Mouse (Mus musculus) spleen, adult 18-20 months (tissue): ENCODE results near the gene Vcl.

Source experiments
- DNase-seq, 2 experiments: peaks; one replicate each; pipeline ENCODE4 v3.0.0; 2022; ENCODE audit warnings: mixed read lengths in 2 of 2

The Vcl gene

DNA sequence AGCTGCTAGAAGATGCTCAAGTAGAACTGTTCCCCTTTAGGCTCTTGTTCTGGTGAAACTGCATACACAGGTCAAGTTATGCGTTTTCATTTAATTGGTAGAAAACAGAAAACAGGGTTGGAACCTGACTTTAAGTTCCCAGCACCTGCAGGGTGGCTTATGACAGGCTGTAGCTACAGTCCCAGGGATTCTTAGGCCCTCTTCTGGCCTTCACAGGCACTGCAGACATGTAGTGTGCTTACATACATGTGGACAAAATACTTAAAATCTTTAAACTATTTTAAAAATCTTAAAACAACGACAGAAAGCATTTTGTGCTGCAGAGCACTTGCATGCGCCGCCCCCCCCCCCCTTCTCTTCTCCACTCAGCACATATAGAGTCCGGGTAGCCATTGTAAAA is 140.4 kb downstream of the Vcl start:
- DNase-seq: no peak

DNA sequence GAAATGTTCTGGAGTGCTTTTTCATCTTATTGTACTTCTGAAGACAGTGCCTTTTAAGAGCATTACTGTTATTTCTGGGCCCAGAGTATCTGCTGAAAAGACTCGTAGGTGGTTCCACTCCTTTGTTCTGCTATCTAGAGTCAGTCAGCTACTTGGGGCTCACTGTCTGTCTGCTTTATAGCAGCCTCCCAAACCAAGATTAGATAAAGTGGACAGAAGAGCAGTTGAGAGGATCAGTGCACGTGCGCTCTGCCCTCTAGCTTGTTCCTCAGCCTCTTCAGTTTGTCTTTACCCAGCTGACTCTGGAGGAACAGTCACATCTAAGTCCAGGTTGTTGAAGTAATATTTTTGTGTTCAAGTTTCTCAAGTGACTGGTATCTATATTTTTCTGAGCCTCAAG is 144.8 kb downstream of the Vcl start:
- DNase-seq: no peak

DNA sequence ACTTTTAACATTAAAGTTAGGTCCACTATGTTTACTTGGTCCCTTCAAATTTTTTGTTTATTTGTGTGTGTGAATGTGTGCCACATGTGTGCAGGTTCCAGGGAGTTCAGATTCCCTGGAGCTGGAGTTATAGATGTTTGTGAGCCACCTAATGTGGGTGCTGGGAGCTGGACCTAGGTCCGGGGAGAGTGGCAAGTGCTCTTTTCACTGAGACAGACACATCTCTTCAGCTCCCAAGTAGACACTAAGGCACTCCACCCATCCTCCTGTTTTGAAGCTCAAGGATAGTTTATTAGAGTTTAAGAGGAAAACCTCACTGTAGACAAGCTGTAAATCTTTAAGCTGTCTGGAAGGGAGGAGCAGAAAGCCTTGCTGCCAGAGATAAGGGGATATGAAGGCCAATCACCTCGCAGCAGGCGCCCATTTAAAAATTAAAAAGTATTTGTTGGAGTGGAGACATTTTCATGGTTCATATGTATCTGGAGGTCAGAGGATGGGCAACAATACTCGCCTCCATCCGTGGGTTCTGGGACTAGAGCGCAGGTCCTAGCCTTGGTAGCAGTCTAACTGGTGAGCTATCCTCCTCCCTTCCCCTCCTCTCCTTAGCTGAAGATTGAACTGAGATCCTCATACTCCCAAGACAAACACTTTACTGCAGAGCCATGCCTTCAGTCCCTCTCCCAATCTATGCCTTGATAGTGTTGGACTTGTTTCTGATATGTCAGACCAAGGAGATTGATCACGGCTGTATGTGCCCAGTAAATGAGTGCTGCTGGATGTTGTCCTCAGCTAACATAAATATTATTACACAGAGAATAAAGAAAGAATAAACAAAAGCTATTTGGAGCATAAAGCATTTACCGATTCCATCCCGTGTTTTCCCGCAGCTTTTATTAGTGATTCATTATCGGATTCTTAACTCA is 145.5 kb downstream of the Vcl start:
- no peak for DNase-seq

DNA sequence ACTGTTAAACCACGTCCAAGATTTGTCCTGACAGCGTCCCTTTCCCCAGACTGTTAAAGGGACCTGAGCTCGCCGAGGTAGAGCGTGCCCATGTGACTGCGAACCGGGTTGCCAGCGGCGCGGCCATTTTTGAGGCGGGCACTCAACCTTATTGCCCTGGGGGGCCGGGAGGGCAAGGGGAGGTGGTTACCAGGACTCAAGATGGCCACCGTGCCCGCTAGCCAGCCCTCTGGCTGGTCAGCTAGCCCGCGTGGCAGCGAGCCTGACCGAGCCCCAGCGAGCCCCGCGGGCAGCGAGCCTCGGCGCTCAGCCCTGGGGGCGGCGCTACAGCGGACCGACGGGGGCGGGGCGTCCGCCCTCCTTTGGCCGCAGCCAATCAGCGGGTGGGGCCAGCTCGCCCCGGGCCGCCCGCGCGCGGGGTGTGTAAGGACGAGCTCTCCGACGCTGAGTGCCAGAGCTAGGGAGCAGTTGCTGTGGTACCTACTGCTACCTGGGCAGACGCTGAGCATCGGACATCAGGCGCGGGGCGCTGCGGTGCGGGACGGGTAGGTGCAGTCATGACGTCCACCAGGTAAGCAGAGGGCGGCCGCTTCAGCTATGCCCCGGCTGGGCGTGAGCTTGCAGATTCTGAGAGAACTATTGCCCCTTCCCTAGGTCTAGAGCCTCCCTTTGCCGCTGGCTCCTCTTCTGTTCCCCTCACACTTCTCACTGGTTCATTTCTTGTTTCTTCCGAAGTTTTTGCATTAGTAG is 146.7 kb downstream of the Vcl start:
- peak; percentile 82 to 92 for DNase-seq

DNA sequence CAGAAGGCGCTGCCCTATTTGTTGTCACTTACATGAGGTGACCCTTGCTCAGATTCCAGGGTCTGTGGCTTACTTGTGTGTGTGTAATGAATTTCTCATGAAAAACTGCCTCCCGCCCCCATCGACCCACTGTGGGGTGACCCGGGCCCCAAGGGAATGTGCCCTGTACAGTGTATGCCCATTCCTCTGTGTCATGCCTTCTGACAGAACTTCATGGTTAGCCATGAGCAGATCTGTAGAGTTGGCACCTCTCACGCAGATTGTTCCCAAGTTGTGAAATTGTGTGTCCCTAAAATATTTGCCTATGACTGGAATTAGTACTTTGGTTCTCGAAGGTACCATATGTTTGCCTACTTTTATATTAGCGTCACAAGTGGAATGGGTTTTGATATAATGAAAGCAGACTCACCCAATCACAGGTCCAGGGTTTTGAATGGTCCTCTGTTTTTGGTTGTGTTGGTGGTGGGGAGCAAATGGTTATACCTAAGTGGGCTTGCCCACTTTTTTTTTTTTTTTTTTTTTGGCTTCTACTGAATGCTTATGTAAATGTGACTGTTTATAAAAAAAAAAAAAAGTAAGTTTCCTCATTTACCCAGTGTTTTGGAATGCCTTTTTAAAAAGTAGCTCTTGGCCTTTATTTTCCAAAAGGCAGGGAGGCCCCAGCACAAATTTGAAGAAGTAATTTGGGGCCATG is 147.4 kb downstream of the Vcl start:
- DNase-seq: no peak

DNA sequence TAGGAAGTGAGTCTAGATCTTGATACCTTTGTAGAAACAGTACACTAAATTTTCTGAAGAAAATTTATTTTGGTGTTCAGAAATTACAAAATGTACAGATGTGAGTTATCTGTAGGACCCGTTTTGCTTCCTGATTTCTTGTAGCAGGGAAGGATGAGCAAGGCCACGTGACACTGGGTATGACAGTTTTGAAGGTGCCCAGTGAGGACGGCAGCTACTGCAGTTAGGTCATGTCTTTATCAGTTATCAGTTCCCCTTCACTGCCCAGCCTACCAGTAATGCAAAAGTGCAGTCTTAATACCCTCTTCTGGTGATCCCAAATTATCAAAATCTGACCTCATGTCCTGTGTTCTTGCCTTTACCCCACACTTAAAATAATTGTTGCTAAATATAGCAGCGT is 148.7 kb downstream of the Vcl start:
- DNase-seq: no peak

DNA sequence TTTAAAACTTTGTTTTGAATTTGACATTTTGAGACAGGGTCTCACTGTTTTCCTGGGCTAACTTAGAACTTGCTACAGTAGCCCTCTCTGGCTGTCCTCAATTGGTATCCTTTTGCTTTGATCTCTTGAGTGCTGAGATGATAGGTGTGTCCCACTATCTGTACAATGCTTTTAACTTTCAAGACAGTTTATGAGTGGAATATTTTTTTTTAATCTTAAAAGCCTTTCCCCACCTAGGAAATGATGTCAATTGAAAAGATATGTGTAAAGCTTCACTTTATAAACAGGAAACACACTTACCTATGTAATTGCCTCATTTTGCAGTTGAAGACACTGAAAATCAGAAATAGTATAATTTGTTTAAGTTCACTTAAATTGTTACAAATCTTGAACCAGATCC is 149.3 kb downstream of the Vcl start:
- no peak for DNase-seq

DNA sequence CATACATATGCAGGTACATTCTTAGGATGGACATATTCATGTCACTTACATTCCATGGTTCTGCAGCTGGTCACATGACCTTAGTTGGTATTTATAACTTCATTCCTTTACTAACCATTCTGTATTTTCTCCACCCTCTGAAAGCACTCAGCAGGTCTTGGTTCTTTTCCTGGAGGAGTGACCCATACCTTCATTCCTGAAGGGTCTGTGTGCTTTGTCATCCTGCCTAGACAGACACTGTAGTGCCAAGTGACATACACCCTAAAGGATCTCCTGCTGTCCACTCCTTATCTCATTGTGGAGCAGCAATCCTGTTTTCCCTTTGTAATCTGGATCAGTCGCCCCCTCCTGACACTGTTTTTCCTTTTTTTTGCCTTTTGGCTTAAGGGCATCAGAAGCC is 153.6 kb downstream of the Vcl start:
- no peak for DNase-seq
